Mouse (Mus musculus): ENCODE data around the gene Adgrd1. TPM values are rescaled to one million over a fixed set of nuclear protein-coding genes. Genes with fewer than 3 reads are reported as not detected.
"Not testable (repeated sequence)": the region's sequence is repeated elsewhere in the genome, so short reads cannot be mapped to it uniquely, and the experiment has no call there.

Adgrd1 gene
- polyA plus RNA-seq, 1 experiment from 2014 or later: 2.1 TPM

DNA sequence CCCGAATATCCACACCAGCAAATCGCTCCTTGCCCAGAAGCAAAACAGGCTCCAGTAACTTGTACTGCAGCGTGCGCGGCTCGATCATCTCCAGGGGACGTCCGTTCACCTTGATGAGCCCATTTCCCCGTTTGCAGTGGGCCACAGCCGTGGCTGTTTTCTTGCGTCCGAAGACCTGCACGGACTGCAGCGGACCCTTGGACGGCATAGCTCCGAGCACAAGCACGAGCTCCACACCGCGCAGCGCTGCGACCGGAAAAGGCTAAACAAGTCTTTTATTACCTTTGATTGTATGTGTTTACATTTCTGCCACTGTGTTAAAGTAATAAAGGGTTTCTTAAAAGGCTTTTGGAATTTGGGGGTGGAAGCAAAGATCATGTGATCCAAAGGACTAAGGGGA is 31.8 kb downstream of the Adgrd1 start:
- not testable (repeated sequence) for H3K27ac ChIP-seq (ENCODE audit: low read length); H3K4me3 ChIP-seq (ENCODE audit: low read depth, low read length); H3K4me2 ChIP-seq (replicated peaks; ENCODE audit: low read depth, low read length); H3K9ac ChIP-seq (replicated peaks; ENCODE audit: low read depth, low read length); H3K9me3 ChIP-seq (ENCODE audit: control insufficient read depth, low read depth, low read length); H3K27me3 ChIP-seq (ENCODE audit: control insufficient read depth, insufficient read depth, low read length); H3K36me3 ChIP-seq (ENCODE audit: control insufficient read depth, insufficient read depth, low read length); ATAC-seq (ENCODE audit: insufficient number of reproducible peaks, insufficient read depth, low FRiP score, low read depth); H3K4me1 ChIP-seq (ENCODE audit: control insufficient read depth, insufficient read depth, low read length)
- WGBS: 96% methylated on average over 22 of the region's 22 CpGs

DNA sequence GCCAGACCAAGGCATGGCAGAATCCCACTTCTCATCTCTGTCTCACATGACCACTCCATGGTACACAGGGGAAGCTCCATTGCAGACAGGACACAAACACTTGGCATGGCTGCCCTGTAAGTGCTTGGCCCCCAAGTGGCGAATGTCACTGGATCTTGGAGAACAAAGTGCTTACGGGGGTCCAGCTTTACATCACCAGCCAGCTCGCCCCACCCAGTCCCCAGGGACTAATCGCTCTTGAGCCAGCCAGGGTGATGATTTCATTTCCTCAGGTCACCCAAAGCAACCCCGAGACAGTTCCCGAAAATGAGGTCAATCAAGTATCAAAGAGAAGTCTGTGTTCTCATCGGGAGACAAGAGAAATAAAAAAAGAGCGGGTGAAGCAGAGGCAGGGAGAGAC is 33.8 kb downstream of the Adgrd1 start:
- no peak for ATAC-seq (ENCODE audit: insufficient number of reproducible peaks, insufficient read depth, low FRiP score, low read depth)
- no peaks in the 10 kb centered on the region for H3K27me3 ChIP-seq (ENCODE audit: control insufficient read depth, insufficient read depth, low read length)
- H3K9ac ChIP-seq (replicated peaks; ENCODE audit: low read depth, low read length): no peak overlapping the region
- H3K36me3 ChIP-seq (ENCODE audit: control insufficient read depth, insufficient read depth, low read length): no peaks in the 10 kb centered on the region
- H3K4me3 ChIP-seq (ENCODE audit: low read depth, low read length): no peak overlapping the region
- H3K27ac ChIP-seq (ENCODE audit: low read length): no peak overlapping the region
- WGBS: 91% methylated on average over 8 of the region's 8 CpGs
- no peaks in the 10 kb centered on the region; the same call in 1 of the 2 replicates for H3K9me3 ChIP-seq (ENCODE audit: control insufficient read depth, low read depth, low read length)
- no peaks in the 10 kb centered on the region for H3K4me1 ChIP-seq (ENCODE audit: control insufficient read depth, insufficient read depth, low read length)
- H3K4me2 ChIP-seq (replicated peaks; ENCODE audit: low read depth, low read length): no peak overlapping the region

DNA sequence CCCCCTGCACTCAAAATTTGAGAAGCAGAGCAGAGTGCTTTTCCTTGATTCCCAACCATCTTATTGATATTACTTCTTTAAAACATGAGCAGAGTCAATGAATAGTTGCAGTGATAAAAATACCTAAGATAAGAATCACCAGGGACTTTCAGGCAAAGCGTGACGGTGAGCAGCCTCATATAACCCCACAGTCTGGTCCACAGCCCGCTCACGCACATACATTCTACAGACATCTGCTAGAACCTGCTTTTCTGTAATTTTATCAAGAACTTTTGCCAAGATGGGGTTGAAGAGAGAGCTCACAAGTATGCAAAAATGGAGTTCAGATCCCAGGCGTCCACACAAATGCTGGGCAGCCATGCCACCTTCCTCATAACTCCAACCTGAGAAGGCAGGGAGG is 40.9 kb downstream of the Adgrd1 start:
- no peak overlapping the region for H3K4me3 ChIP-seq (ENCODE audit: low read depth, low read length)
- no peaks in the 10 kb centered on the region for H3K9me3 ChIP-seq (ENCODE audit: control insufficient read depth, low read depth, low read length)
- WGBS: 77% methylated on average over 5 of the region's 5 CpGs
- no peaks in the 10 kb centered on the region for H3K27me3 ChIP-seq (ENCODE audit: control insufficient read depth, insufficient read depth, low read length)
- no peak for ATAC-seq (ENCODE audit: insufficient number of reproducible peaks, insufficient read depth, low FRiP score, low read depth)
- no peak overlapping the region for H3K9ac ChIP-seq (replicated peaks; ENCODE audit: low read depth, low read length)
- H3K27ac ChIP-seq (ENCODE audit: low read length): no peak overlapping the region
- H3K4me2 ChIP-seq (replicated peaks; ENCODE audit: low read depth, low read length): no peak overlapping the region
- H3K4me1 ChIP-seq (ENCODE audit: control insufficient read depth, insufficient read depth, low read length): no peaks in the 10 kb centered on the region
- no peaks in the 10 kb centered on the region for H3K36me3 ChIP-seq (ENCODE audit: control insufficient read depth, insufficient read depth, low read length)

GRCm38 (mm10) chr5:129138576-129138975 is 42.0 kb downstream of the Adgrd1 start:
- WGBS: 86% methylated on average over 15 of the region's 15 CpGs
- H3K9me3 ChIP-seq (ENCODE audit: control insufficient read depth, low read depth, low read length): no peaks in the 10 kb centered on the region

GRCm38 (mm10) chr5:129142801-129143200 is 46.3 kb downstream of the Adgrd1 start:
- Histone ChIP-seq H3K27ac (ENCODE audit: low read length) (no peak overlapping the region), H3K9ac (replicated peaks; ENCODE audit: low read depth, low read length) (no peak overlapping the region), H3K4me1 (ENCODE audit: control insufficient read depth, insufficient read depth, low read length) (peaks cover 5% of the 10 kb centered on the region; the same call in 1 of the 2 replicates), H3K36me3 (ENCODE audit: control insufficient read depth, insufficient read depth, low read length) (no peaks in the 10 kb centered on the region), H3K4me3 (ENCODE audit: low read depth, low read length) (no peak overlapping the region), H3K9me3 (ENCODE audit: control insufficient read depth, low read depth, low read length) (no peaks in the 10 kb centered on the region), H3K27me3 (ENCODE audit: control insufficient read depth, insufficient read depth, low read length) (no peaks in the 10 kb centered on the region), H3K4me2 (replicated peaks; ENCODE audit: low read depth, low read length) (no peak overlapping the region)
- 53% methylated on average over 5 of the region's 5 CpGs for WGBS
- ATAC-seq (ENCODE audit: insufficient number of reproducible peaks, insufficient read depth, low FRiP score, low read depth): no peak

More at GRCm38 (mm10) chr5:129138576-129138975, 42.0 kb downstream of the Adgrd1 start:
- Histone ChIP-seq H3K27ac (ENCODE audit: low read length) (no peak overlapping the region), H3K4me2 (replicated peaks; ENCODE audit: low read depth, low read length) (no peak overlapping the region), H3K27me3 (ENCODE audit: control insufficient read depth, insufficient read depth, low read length) (no peaks in the 10 kb centered on the region), H3K36me3 (ENCODE audit: control insufficient read depth, insufficient read depth, low read length) (no peaks in the 10 kb centered on the region), H3K9ac (replicated peaks; ENCODE audit: low read depth, low read length) (no peak overlapping the region), H3K4me1 (ENCODE audit: control insufficient read depth, insufficient read depth, low read length) (no peaks in the 10 kb centered on the region), H3K4me3 (ENCODE audit: low read depth, low read length) (no peak overlapping the region)
- no peak for ATAC-seq (ENCODE audit: insufficient number of reproducible peaks, insufficient read depth, low FRiP score, low read depth)

DNA sequence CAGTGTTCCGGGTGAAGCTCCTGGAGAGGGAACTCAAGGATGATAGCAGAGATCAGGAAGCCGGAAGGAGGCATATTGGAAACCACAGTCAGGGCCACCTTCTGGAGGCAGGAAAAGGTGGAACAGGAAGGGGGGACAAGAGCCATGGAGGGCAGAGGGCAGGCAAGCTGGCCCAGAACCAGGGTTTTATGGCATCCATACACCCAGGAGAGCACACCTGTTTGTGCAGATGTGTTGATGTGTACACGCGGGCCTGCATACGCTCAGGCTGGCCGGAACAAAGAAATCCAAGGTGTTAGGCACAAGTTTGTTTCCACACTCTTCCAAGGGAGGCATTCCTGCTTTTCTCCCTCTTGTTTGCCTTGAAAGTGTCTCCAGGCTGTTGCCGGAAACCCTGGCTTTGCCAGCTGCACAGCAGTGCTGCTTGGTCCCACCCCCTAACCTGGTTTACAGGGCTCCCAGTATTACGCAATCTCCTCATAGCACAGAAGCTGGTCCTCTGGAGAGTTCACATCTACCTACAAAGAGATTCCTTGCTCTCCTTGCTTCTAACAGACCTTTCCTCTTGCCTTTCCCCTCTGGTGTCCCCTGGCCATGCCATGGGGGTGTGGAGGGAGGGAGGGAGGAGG is 48.9 kb downstream of the Adgrd1 start:
- H3K4me1 ChIP-seq (ENCODE audit: control insufficient read depth, insufficient read depth, low read length): peaks cover 5% of the 10 kb centered on the region; the same call in 1 of the 2 replicates
- H3K27ac ChIP-seq (ENCODE audit: low read length): no peak overlapping the region
- H3K36me3 ChIP-seq (ENCODE audit: control insufficient read depth, insufficient read depth, low read length): no peaks in the 10 kb centered on the region
- ATAC-seq (ENCODE audit: insufficient number of reproducible peaks, insufficient read depth, low FRiP score, low read depth): no peak
- 72% methylated on average over 8 of the region's 8 CpGs for WGBS
- H3K9ac ChIP-seq (replicated peaks; ENCODE audit: low read depth, low read length): no peak overlapping the region
- H3K4me3 ChIP-seq (ENCODE audit: low read depth, low read length): no peak overlapping the region
- no peaks in the 10 kb centered on the region for H3K9me3 ChIP-seq (ENCODE audit: control insufficient read depth, low read depth, low read length)
- no peaks in the 10 kb centered on the region for H3K27me3 ChIP-seq (ENCODE audit: control insufficient read depth, insufficient read depth, low read length)
- H3K4me2 ChIP-seq (replicated peaks; ENCODE audit: low read depth, low read length): no peak overlapping the region

- 46% methylated on average over 12 of the region's 12 CpGs for WGBS
- H3K4me2 ChIP-seq (replicated peaks; ENCODE audit: low read depth, low read length): no peak overlapping the region
- H3K9me3 ChIP-seq (ENCODE audit: control insufficient read depth, low read depth, low read length): no peaks in the 10 kb centered on the region
- no peaks in the 10 kb centered on the region for H3K27me3 ChIP-seq (ENCODE audit: control insufficient read depth, insufficient read depth, low read length)
- no peak for ATAC-seq (ENCODE audit: insufficient number of reproducible peaks, insufficient read depth, low FRiP score, low read depth)
- H3K9ac ChIP-seq (replicated peaks; ENCODE audit: low read depth, low read length): no peak overlapping the region
- no peak overlapping the region for H3K27ac ChIP-seq (ENCODE audit: low read length)
- no peaks in the 10 kb centered on the region for H3K36me3 ChIP-seq (ENCODE audit: control insufficient read depth, insufficient read depth, low read length)
- H3K4me1 ChIP-seq (ENCODE audit: control insufficient read depth, insufficient read depth, low read length): peaks cover 5% of the 10 kb centered on the region; the same call in 1 of the 2 replicates
- no peak overlapping the region for H3K4me3 ChIP-seq (ENCODE audit: low read depth, low read length)
These were observed 50.5 kb downstream of the Adgrd1 start for GRCm38 (mm10) chr5:129146892-129147509.

DNA sequence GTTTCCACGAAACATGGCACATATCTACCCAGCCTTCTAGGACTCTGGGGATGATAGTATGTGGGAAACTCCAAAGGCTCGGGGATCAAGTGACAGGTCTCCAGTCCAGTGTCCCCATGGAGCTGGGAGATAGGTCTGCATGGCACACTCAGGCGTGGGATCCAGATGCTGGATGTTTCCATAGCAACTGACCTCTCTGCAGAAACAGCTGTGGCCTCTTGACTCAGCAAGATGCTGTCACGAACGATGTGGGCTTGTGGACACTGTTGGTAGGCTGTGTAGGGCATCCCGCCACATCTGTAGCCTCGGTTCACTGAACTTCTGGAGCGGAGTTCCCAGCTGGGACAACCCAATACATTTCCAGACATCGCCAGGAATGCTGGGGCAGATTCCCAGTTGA is 51.9 kb downstream of the Adgrd1 start:
- peaks cover 5% of the 10 kb centered on the region; the same call in 1 of the 2 replicates for H3K4me1 ChIP-seq (ENCODE audit: control insufficient read depth, insufficient read depth, low read length)
- no peak overlapping the region for H3K9ac ChIP-seq (replicated peaks; ENCODE audit: low read depth, low read length)
- whole genome bisulfite sequencing: 74% methylated on average over 9 of the region's 9 CpGs
- H3K27ac ChIP-seq (ENCODE audit: low read length): no peak overlapping the region
- no peak overlapping the region for H3K4me2 ChIP-seq (replicated peaks; ENCODE audit: low read depth, low read length)
- no peaks in the 10 kb centered on the region for H3K9me3 ChIP-seq (ENCODE audit: control insufficient read depth, low read depth, low read length)
- H3K27me3 ChIP-seq (ENCODE audit: control insufficient read depth, insufficient read depth, low read length): no peaks in the 10 kb centered on the region
- H3K4me3 ChIP-seq (ENCODE audit: low read depth, low read length): no peak overlapping the region
- no peak for ATAC-seq (ENCODE audit: insufficient number of reproducible peaks, insufficient read depth, low FRiP score, low read depth)
- H3K36me3 ChIP-seq (ENCODE audit: control insufficient read depth, insufficient read depth, low read length): no peaks in the 10 kb centered on the region
